25 mouse cellular contexts compared by ENCODE assay signal in genomic region chr2:13694417-13694816, GRCm38 (mm10).
"Had no signal": no experiment of that assay in that cellular context is flagged by ENCODE, and none has a peak within 500 bp of the region (broad histone marks: within the 10 kb centered on the region; RNA-seq: fewer than 3 reads in every experiment).

No protein-coding gene starts in this region.

- H3K27ac ChIP-seq: heart, adult 2 months; heart, embryonic 13.5 days; heart, embryonic 15.5 days; hindbrain, embryonic 15.5 days; kidney, embryonic 15.5 days; kidney, postnatal 0 days; limb, embryonic 10.5 days; limb, embryonic 12.5 days; liver, embryonic 13.5 days had no signal

- H3K9me3 ChIP-seq: heart, embryonic 13.5 days; heart, embryonic 15.5 days; hindbrain, embryonic 15.5 days; kidney, embryonic 15.5 days; limb, embryonic 10.5 days; limb, embryonic 12.5 days; liver, embryonic 13.5 days had no signal

- ATAC-seq: intestine, embryonic 16.5 days had no signal

- H3K4me2 ChIP-seq: heart, embryonic 11.5 days; heart, embryonic 13.5 days; heart, embryonic 15.5 days; hindbrain, embryonic 15.5 days; kidney, embryonic 15.5 days; limb, embryonic 12.5 days; liver, embryonic 11.5 days; liver, embryonic 13.5 days had no signal

- H3K27me3 ChIP-seq: heart, embryonic 13.5 days; heart, embryonic 15.5 days; hindbrain, embryonic 15.5 days; kidney, embryonic 15.5 days; limb, embryonic 12.5 days; liver, embryonic 13.5 days had no signal

- H3K4me3 ChIP-seq: heart, adult 2 months; heart, embryonic 13.5 days; heart, embryonic 15.5 days; hindbrain, embryonic 15.5 days; kidney, embryonic 15.5 days; limb, embryonic 10.5 days; limb, embryonic 12.5 days; liver, embryonic 13.5 days had no signal

- H3K36me3 ChIP-seq: heart, embryonic 13.5 days; heart, embryonic 15.5 days; hindbrain, embryonic 15.5 days; kidney, embryonic 15.5 days; limb, embryonic 10.5 days; limb, embryonic 12.5 days; liver, embryonic 13.5 days had no signal

- H3K9ac ChIP-seq: heart, embryonic 13.5 days; heart, embryonic 15.5 days; hindbrain, embryonic 15.5 days; kidney, embryonic 15.5 days; limb, embryonic 12.5 days; liver, embryonic 13.5 days had no signal

- DNase-seq: gastrocnemius, postnatal 14 days; gastrocnemius, postnatal 36 days; heart, adult 11 months; heart, adult 2 months; heart, postnatal 14 days; heart, postnatal 36 days; kidney, adult 11 months; kidney, adult 2 months; kidney, adult 9 months; kidney, postnatal 14 days; kidney, postnatal 36 days; layer of hippocampus, adult 9-11 months; layer of hippocampus, postnatal 36 days; liver; liver, embryonic 13.5 days had no signal

- H3K4me1 ChIP-seq: heart, embryonic 13.5 days; heart, embryonic 15.5 days; hindbrain, embryonic 15.5 days; kidney, embryonic 15.5 days; limb, embryonic 12.5 days; liver, embryonic 13.5 days had no signal
